Comparison of ENCODE assay signal across 9 mouse cellular contexts in genomic region chr4:54027565-54028237, GRCm38 (mm10).
DNase-seq lines count a peak whose midpoint lies in the region; ATAC-seq lines count a peak whose summit lies in the region.
"Had no signal": no experiment of that assay in that cellular context is flagged by ENCODE, and none has a peak within 500 bp of the region (broad histone marks: within the 10 kb centered on the region; RNA-seq: fewer than 3 reads in every experiment).

No protein-coding gene starts in this region.

- peaks cover 40% of the 10 kb centered on the region for H3K4me1 ChIP-seq in hindbrain, embryonic 13.5 days (replicated peaks)
- H3K4me1 ChIP-seq in neural tube, embryonic 15.5 days = peaks cover 31% of the 10 kb centered on the region

- DNase-seq in left cerebral cortex, postnatal 25 days (ENCODE audit: low spot score in 2 of 2) = peak; percentile 15 to 22
- no peak for DNase-seq in left cerebral cortex, adult 11 months (ENCODE audit: low spot score)
- DNase-seq in embryo, embryonic 11 days = peak; percentile 48
- no peak for DNase-seq in liver
- no peak for DNase-seq in kidney, adult 11 months
- DNase-seq in thymus, postnatal 10 days (ENCODE audit: low spot score in 2 of 2) = no peak

- 18% methylated on average over 5 of the region's 5 CpGs for WGBS in hindbrain, embryonic 13.5 days
- 16% methylated on average over 5 of the region's 5 CpGs for WGBS in neural tube, embryonic 15.5 days

- intact Hi-C loops in left cerebral cortex, postnatal 25 days (cut with DNase I) = no loop called here

- no peaks in the 10 kb centered on the region for H3K27me3 ChIP-seq in hindbrain, embryonic 13.5 days
- no peaks in the 10 kb centered on the region for H3K27me3 ChIP-seq in neural tube, embryonic 15.5 days (replicated peaks)

- H3K4me3 ChIP-seq in hindbrain, embryonic 13.5 days = no peak overlapping the region
- no peak overlapping the region for H3K4me3 ChIP-seq in neural tube, embryonic 15.5 days (replicated peaks)
- H3K4me3 ChIP-seq: heart, embryonic 10.5 days had no signal

- no peak overlapping the region for H3K4me2 ChIP-seq in hindbrain, embryonic 13.5 days
- no peak overlapping the region for H3K4me2 ChIP-seq in neural tube, embryonic 15.5 days

- H3K9ac ChIP-seq in hindbrain, embryonic 13.5 days = no peak overlapping the region
- no peak overlapping the region for H3K9ac ChIP-seq in neural tube, embryonic 15.5 days (replicated peaks)

- no peak for ATAC-seq in hindbrain, embryonic 13.5 days (ENCODE audit: low FRiP score)
- no peak for ATAC-seq in neural tube, embryonic 15.5 days (ENCODE audit: low FRiP score)

- H3K36me3 ChIP-seq in hindbrain, embryonic 13.5 days = no peaks in the 10 kb centered on the region
- no peaks in the 10 kb centered on the region for H3K36me3 ChIP-seq in neural tube, embryonic 15.5 days
- H3K36me3 ChIP-seq: heart, embryonic 10.5 days had no signal

- H3K9me3 ChIP-seq in hindbrain, embryonic 13.5 days = no peaks in the 10 kb centered on the region
- no peaks in the 10 kb centered on the region for H3K9me3 ChIP-seq in neural tube, embryonic 15.5 days (replicated peaks)
- H3K9me3 ChIP-seq: heart, embryonic 10.5 days had no signal

- H3K27ac ChIP-seq in hindbrain, embryonic 13.5 days = peak overlapping the region; percentile 44; the same call in 1 of the 2 replicates
- peak overlapping the region; percentile 20; the same call in 1 of the 2 replicates for H3K27ac ChIP-seq in neural tube, embryonic 15.5 days (replicated peaks)
- H3K27ac ChIP-seq: heart, embryonic 10.5 days had no signal

Comparison
In these comparisons a context has a peak if more than half of its experiments do, and no peak if none do; other contexts are left out.
1. DNase-seq: peak in left cerebral cortex, postnatal 25 days (2 of 2) and embryo, embryonic 11 days (single experiment); none in left cerebral cortex, adult 11 months (single experiment), liver (single experiment), kidney, adult 11 months (single experiment) and thymus, postnatal 10 days (0 of 2).